Mouse (Mus musculus) ES-E14 (cell line): ENCODE measurements around the gene Agps. TPM values are rescaled to one million over a fixed set of nuclear protein-coding genes. Genes with fewer than 3 reads are reported as not detected.

Experiments
- DNase-seq: peaks from one replicate; pipeline ENCODE4 v3.0.0-alpha.2; 2013; ENCODE audit warnings: low read depth, low spot score
- H3K27ac ChIP-seq: 2 replicates; pipeline ENCODE4 v1.5.1; 2012; ENCODE audit warnings: low read depth, mild to moderate bottlenecking, low read length, moderate library complexity, mixed read lengths; ENCODE audit not compliant: poor library complexity, insufficient read depth, severe bottlenecking
- H3K36me3 ChIP-seq: 2 replicates; pipeline ENCODE4 v1.6.1; 2012; ENCODE audit warnings: mild to moderate bottlenecking, low read length, moderate library complexity, mixed read lengths; ENCODE audit not compliant: control insufficient read depth, poor library complexity, insufficient read depth, severe bottlenecking
- H3K4me1 ChIP-seq, 2 experiments: fragments of 150-350 bp in 1 of 2; sonication (generic) in 1 of 2; 2 replicates each; pipeline ENCODE4 v1.6.1; 2012; ENCODE audit warnings: low read length in 2 of 2, mild to moderate bottlenecking in 1 of 2, mixed read lengths in 1 of 2; ENCODE audit not compliant: control insufficient read depth in 2 of 2, insufficient read depth in 2 of 2, poor library complexity in 1 of 2
- H3K4me3 ChIP-seq, 2 experiments: fragments of 150-350 bp in 1 of 2; sonication (generic) in 1 of 2; 2 replicates each; pipeline ENCODE4 v1.5.1; 2012; ENCODE audit warnings: low read length in 2 of 2, low read depth in 1 of 2, mild to moderate bottlenecking in 1 of 2, mixed read lengths in 1 of 2; ENCODE audit not compliant: insufficient read depth in 1 of 2, poor library complexity in 1 of 2, severe bottlenecking in 1 of 2
- H3K9ac ChIP-seq: 2 replicates; pipeline ENCODE4 v1.6.1; 2012; ENCODE audit warnings: low read depth, mild to moderate bottlenecking, low read length, mixed read lengths; ENCODE audit not compliant: poor library complexity, insufficient read depth, severe bottlenecking
- H3K9me3 ChIP-seq: fragments of 150-350 bp; sonication (generic); 2 replicates; pipeline ENCODE4 v1.6.1; 2012; ENCODE audit warnings: low read depth, mild to moderate bottlenecking, low read length; ENCODE audit not compliant: control insufficient read depth, insufficient read depth
- CHD2 ChIP-seq: IDR thresholded peaks from 2 replicates; pipeline ENCODE4 v1.6.1; 2014; ENCODE audit warnings: mild to moderate bottlenecking, low read depth, low read length, inconsistent platforms
- HCFC1 ChIP-seq: IDR thresholded peaks from 2 replicates; pipeline ENCODE4 v1.6.1; 2012; ENCODE audit warnings: low read length, inconsistent platforms, borderline replicate concordance; ENCODE audit not compliant: insufficient read depth
- MAFK ChIP-seq: IDR thresholded peaks from 2 replicates; pipeline ENCODE4 v1.6.1; 2014; ENCODE audit warnings: mild to moderate bottlenecking, low read depth, low read length, inconsistent platforms; ENCODE audit not compliant: insufficient read depth
- ZC3H11A ChIP-seq: IDR thresholded peaks from 2 replicates; pipeline ENCODE4 v1.6.1; 2012; ENCODE audit warnings: low read depth, mild to moderate bottlenecking, inconsistent platforms, low read length, borderline replicate concordance
- ZNF384 ChIP-seq: IDR thresholded peaks from 2 replicates; pipeline ENCODE4 v1.6.1; 2012; ENCODE audit warnings: low read depth, low read length, inconsistent platforms
- in situ Hi-C, 2 experiments: fragments of 600-800 bp; cut with MboI; formaldehyde crosslinking; loops; one replicate each; pipeline ENCODE4 v1.15.1; 2025; ENCODE audit warnings: low sequenced_read_pairs in 2 of 2, inconsistent platforms in 1 of 2; ENCODE audit not compliant: unreplicated experiment in 2 of 2
- total RNA-seq: library from RNA; depleted of rRNA; stranded (reverse); fragments of 300-350 nt; gene quantifications from 2 replicates; pipeline ENCODE4 v1.2.3, GENCODE M21; 2012

The Agps gene
- total RNA-seq, 1 experiment, result 101 TPM

- no peaks in the 10 kb centered on the region for H3K9me3 ChIP-seq
- TF ChIP-seq ZC3H11A (no peak), HCFC1 (no peak), CHD2 (no peak), ZNF384 (no peak), MAFK (no peak)
- no peak for DNase-seq
- no peaks in the 10 kb centered on the region for H3K36me3 ChIP-seq
- no peak overlapping the region for H3K27ac ChIP-seq
- H3K4me1 ChIP-seq, result 0 out of 4 replicates have a peak, but pooled peaks cover 0 to 4% of the 10 kb centered on the region in 2 experiments
- in situ Hi-C loops, result no loop called here
- no peak overlapping the region for H3K9ac ChIP-seq
- H3K4me3 ChIP-seq, result no peak overlapping the region
Observed at GRCm38 (mm10) chr2:75791561-75792308, 40.2 kb upstream of the Agps start.

DNA sequence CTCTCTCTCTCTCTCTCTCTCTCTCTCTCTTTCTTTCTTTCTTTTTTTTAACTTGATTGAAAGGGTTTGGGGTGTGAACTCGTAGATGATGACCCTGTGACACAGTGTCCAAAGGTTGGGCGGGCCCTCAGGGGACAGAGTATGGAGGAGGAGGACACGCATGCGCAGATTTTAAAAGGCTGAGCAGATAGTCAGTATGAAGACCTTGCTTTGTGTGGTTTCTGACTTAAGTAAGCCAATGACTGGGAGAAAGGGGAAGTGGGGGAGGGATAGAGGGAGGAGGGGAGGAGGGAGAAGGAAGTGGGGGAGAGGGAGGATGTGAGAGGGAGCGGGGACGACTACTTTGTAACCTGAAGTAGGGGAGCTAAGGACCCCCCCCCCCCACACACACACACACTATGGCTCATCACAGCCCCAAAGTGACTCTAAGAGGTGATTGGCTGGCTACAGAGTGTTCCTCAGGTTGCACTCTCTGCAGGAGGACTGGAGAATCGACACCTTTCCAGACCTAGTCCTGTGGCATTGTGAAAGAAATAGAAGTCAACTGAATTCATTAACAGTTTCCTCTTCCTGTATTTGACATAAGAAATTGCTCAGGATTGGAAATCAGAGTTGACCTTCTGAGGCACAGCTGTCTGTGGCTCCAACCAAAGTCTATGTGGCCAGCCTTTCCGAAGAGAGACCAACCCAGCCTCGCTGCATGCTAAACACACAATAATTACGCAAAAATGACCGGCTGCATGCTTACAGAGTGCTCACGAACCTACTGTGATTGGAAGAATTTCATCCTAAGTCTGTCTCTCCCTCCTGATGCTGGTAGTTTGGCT, 39.4 kb upstream of the Agps start:
- no peak overlapping the region for H3K27ac ChIP-seq
- TF ChIP-seq ZC3H11A, result no peak
- TF ChIP-seq HCFC1, result no peak
- TF ChIP-seq MAFK, result no peak
- no peaks in the 10 kb centered on the region for H3K36me3 ChIP-seq
- no peaks in the 10 kb centered on the region for H3K9me3 ChIP-seq
- H3K4me3 ChIP-seq, result no peak overlapping the region
- DNase-seq, result no peak
- in situ Hi-C loops, result no loop called here
- H3K9ac ChIP-seq, result no peak overlapping the region
- 0 out of 4 replicates have a peak, but pooled peaks cover 0 to 4% of the 10 kb centered on the region in 2 experiments for H3K4me1 ChIP-seq

DNA sequence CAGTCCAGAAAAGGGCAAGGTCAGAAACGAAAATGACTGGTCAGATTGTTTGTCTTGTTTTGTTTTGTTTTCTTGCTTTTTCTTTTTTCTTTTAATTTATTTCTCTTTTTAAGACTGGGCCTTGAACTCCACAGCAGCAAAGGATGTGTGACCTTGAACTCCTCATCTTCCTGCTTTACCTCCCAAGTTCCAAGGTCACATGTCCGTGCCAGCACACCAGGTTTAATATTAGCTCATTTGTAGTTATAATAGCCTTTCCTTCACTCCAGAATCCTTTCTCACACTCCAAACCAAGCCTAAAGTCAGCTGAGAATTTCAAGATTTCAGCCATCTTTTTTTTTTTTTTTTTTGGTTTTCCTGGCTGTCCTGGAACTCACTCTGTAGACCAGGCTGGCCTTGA, 35.8 kb upstream of the Agps start:
- H3K9me3 ChIP-seq, result no peaks in the 10 kb centered on the region
- H3K36me3 ChIP-seq, result no peaks in the 10 kb centered on the region
- no peak overlapping the region for H3K4me3 ChIP-seq
- no peak overlapping the region for H3K27ac ChIP-seq
- in situ Hi-C loops, result no loop called here
- H3K4me1 ChIP-seq, result 0 out of 4 replicates have a peak, but pooled peaks cover 0 to 4% of the 10 kb centered on the region in 2 experiments
- no peak overlapping the region for H3K9ac ChIP-seq
- TF ChIP-seq ZNF384, result no peak
- no peak for TF ChIP-seq ZC3H11A
- no peak for TF ChIP-seq HCFC1
- TF ChIP-seq MAFK, result no peak
- TF ChIP-seq CHD2, result no peak
- DNase-seq, result no peak

DNA sequence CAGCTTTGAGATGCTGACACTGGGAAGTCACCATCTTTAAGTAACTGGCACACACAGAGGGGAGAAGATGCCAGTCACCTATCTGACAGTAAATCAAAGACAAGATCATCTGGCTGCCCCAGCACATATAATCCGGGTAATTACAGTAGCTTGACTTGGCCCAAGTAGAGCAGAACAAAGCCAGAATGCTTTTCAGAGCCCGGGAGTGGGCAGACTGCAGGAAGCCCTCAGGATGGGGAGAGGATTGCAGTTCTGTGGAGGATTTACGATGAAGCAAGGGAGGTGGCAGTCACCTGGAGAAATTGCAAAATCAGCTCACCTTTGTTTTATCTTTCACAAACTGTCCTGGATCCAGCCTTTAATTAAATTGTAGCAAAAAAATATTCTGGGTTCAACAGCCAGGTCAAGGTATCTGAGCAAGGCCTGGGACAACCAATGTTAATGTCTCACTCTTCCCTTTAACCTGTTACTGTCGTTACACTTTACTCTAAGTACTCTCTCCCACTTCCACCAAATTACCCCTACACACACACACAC, 33.5 kb upstream of the Agps start:
- Histone ChIP-seq H3K9me3 (no peaks in the 10 kb centered on the region), H3K36me3 (no peaks in the 10 kb centered on the region), H3K9ac (no peak overlapping the region), H3K4me1 (0 out of 4 replicates have a peak, but pooled peaks cover 0 to 2% of the 10 kb centered on the region in 2 experiments), H3K27ac (no peak overlapping the region), H3K4me3 (no peak overlapping the region)
- in situ Hi-C loops, result no loop called here
- DNase-seq, result no peak
- TF ChIP-seq HCFC1 (no peak), ZNF384 (no peak), ZC3H11A (no peak), CHD2 (no peak), MAFK (no peak)
